Mouse (Mus musculus): ENCODE measurements around the gene Ch25h. TPM values are rescaled to one million over a fixed set of nuclear protein-coding genes. Genes with fewer than 3 reads are reported as not detected.

The Ch25h gene
- not detected for polyA plus RNA-seq (2017; shearing (Covaris generic))

DNA sequence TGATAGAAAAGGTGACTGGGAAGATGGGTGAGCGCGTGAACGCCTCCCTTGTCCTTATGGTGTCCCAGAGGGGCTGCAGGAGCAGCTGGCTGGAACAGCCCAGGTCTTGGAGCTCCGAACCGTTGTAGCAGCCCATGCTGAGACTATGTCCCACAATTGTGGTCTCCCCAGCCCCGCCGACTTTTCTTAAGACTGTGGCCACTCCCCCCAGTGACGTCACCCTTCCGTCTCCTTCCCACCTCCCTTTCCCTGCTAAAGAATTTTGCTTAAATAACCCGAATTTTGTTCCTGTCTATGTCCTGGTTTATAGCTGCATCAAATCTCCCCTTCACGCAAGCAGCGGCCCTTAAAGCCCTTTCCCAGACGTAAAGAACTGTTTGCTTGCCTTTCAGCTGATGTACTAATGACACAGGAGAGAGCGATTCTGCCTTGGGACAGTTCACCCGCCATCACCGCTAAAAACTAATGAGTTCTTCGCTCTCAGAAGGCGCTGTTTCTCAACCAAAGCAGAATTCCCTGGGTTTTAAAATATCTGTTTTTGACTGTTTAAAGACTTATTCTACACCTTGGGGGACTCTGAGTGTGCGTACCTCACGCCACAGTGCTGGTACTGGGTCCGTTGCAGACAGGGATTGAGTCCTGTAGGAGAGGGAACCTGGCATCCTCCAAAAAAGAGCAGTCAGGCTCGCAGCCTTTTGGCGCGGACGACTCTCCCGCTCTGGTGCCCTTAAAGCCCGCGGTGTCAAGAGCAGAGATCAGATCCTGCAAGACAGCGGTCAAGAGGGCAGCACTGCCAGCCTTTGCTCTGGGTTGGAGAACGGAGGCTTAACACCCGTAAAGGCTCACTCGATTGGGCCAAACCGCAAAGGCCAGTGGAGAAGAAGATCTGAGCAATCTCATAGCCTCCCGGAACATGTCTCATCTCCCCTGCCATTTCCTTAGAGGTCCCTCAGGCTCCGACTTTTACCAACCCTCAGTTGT, at the start of gene Ch25h:
Gene Ch25h (minus strand): TSS at position 174 of the 981 bp plus-strand sequence.
- peak; percentile 55 for ATAC-seq

DNA sequence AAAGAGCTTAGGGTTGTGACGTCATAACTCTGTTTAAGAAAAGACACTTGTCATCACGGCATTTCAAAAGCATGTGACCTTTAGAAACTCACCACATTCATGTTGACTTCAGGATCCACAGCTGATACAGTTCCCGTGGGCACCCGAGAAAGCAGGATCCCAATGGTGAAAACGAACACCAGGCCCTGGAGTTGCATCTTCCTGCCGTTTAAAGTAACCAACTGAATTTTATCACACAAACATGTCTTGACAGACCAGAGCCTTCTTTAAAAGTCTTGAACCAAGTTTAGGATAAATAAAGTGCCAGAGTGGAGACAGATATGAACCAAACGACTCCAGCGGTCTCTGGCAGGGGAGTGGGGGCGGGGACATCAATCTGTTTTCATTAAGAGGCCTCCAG, 49.7 kb upstream of the Ch25h start:
- no peak for ATAC-seq

DNA sequence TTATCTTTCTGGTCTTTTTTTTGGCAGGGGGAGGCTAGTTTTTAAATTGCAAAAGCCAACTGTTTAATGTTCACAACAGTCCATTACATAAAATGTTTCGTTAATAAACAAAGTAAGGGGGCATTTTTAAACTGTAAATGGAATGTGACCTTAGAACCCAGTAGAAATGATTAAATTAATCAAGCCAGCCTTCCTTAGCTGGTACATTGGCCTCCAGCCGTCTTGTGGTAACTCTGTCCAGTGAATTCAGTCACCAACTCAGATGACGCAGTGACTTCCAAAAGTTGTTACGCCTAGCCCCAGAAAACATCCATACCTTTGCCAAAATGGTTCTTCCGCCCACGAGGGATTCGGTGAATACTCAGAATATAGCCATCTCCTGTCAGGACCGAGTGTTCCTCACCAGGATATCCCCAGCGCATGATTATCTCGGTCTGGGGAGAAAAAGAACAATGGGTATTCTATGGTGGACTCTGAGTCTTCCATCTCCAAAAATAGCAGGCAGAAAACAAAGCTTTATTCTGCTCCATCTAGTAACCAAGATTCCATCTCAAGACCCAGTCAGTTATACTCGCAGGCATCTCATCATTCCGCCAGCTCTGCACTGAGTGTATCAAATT, 48.3 kb upstream of the Ch25h start:
- no peak for ATAC-seq

DNA sequence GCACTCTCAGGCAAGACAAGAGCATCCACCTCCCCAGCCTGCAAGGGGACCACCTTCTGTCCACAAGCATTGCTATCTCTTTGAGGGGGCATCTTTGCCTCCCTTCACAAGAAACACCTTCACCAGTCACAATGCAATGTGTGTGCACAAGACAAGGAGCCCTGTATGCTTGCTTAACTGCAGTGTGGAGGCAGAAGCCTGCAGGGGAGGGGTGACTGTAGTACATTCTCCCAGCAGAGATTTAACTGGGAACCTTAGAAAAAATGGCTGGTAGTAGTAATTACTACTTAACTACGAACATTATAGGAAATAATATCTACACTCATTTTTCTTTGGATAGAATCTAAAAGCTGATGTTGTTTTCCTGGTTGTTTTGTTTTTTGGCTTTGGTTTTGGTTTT, 47.0 kb upstream of the Ch25h start:
- ATAC-seq, result no peak

DNA sequence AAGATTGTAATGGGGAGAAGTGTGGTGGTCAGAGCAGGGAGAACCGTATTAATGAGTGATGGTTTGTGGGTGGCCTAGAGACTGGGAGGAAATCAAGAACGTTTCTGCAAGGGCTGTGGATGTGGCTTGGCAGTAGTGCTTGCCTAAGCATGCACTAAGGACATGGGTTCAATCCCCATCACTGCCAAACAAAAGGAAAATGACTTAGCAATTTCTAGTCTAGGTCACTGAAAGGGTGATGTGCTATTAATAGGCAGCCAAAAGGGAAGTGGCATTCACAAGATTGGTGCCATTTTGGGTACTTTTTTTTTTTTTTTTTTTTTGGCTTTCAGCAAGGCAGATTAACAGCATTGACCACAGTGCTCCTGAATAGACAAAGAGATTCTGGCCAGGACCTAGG, 46.4 kb upstream of the Ch25h start:
- ATAC-seq, result no peak

DNA sequence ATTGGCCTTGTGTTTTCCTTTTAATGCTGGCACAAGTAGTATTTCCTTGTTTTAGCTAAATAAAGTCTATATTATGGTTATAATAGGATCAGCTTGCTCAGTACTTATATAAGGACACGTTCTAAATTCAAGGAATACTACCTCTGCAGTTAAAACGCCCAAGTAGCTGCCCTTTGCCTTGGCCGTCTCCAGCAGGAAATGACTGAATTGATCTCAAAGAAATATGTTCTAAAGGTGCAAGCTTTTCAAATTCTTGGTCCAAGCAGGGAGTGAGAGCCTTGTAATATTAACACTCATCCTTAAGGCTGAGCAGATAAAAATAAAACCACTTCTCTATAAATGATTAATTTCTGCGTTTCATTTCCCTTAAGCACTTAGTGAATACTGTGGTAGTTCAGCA, 45.1 kb upstream of the Ch25h start:
- ATAC-seq, result no peak

DNA sequence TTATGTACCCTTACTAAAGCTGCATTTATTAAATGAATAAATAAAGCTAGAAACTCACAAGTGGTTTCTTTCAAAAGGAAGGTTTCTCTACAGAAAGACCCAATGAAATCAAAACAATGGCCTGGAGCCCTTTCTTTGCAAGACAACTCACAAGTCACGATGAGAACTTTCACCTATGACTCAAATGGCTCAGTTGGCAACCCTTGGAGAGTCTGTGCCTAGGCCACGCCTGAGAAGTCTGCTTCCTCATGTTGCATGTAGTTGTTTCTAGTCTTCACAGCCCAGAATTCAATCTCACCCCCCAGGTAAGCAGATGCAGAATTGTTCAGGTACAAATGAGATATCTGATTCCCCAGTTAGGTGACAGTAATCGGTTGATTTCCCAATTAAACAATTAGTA, 44.7 kb upstream of the Ch25h start:
- ATAC-seq, result no peak

DNA sequence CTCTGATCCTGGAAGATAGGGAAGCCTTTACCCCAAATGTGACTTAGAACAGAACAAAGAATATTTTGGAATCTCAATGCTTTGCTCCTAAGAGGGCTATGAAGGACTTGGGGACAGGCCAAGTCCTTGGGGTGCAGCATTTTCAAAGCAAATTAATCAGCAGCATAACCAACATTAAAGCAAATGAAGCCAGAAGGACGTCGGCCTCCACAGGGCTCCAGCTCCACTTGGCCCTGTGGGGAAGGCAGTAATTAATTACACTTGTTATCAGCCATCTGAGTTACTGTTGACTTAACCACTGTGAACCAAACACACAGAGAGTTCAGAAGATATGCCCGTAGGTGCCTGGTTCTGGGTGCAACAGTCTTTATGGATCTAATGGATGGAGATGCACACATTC, 43.8 kb upstream of the Ch25h start:
- ATAC-seq, result no peak

DNA sequence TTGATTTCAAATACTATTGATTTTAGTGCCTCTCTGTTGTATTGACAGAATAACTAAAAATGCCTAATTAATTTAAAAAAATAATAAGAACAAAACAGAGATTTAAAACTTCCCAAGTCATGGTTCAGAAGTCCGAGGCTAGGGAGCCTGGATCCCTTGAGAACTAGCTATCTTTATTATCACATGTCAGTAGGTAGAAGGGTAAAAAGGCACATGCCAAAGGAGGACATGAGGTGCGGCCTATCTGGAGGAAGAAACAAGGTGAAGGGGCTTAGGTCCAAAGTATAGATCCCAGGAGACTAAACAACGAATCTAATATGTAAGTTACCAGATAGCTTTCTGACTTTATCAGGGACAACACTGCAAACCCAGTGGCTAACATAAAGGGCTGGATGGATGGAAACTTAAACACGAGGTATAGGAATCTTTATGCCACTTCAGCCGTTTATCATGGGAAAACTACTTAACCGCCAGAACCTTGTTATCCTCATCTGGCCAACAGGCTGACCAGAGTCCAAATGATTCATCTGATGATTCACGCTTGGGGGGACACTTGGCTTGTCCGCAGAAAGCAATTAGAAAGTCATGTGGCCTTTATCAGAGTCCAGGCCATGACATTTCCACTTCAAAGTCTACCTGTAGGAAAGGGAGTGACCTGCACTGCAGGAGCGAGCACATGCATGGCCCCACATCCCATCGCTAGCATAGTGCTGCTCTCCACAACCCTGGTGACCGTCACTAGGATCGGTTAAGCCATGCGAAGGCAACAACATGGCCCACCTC, 43.0 kb upstream of the Ch25h start:
- ATAC-seq, result no peak

DNA sequence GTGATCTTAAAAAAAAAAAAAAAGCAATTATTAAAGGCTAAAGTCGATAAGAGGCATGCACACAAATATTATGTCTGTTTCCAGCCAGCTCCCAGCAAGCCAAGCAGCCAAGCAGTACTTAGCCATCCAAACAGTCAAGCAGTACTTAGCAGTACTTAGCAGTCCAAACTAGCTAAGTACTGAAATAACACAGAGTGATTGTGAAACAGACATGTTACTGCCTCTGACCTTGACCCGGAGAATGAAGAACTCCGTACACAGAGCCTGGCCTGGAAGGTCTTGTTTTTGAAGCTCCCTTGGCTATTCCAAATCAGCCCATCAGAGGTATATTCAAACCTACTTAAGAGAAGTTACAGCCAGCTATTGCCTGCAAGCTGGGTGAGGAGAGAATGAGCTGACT, 42.2 kb upstream of the Ch25h start:
- no peak for ATAC-seq

DNA sequence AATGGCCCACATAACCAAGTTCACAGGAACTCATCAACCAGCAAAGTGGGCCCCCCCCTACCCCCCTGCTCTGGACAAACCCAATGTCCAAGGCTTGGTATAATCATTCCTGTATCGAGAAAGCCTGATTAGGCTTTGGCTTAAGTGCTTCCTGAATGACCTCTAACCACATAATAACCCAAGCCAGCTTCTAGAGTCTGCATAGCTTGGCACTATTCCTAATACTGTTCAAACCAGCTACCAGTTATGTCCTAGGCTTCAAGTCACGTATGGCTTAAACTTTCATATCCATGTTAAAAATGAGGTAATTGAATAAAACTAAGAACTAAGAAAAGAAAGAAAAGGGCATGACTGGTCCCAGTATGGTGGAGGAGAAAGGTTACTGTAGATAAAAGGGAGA, 41.4 kb upstream of the Ch25h start:
- no peak for ATAC-seq

DNA sequence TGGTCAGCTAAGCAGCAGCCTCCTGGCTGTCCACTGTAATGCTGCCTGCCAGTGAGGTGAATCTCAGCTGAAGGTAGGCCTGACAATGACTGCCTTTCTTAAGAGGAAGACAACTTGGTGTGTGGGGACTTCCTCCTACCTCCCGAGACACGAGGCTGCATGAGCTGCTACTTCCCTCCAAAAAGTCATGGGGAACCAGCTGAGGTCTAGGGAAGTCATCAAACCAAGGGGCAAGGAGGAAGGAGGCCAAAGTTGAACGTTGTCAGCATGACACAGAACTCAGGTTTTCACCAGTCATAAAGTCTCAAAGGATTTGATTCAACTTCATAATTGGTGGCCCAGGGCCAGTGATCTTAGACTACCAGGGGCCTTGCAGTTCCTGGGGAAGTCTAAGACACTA, 40.7 kb upstream of the Ch25h start:
- ATAC-seq, result no peak

DNA sequence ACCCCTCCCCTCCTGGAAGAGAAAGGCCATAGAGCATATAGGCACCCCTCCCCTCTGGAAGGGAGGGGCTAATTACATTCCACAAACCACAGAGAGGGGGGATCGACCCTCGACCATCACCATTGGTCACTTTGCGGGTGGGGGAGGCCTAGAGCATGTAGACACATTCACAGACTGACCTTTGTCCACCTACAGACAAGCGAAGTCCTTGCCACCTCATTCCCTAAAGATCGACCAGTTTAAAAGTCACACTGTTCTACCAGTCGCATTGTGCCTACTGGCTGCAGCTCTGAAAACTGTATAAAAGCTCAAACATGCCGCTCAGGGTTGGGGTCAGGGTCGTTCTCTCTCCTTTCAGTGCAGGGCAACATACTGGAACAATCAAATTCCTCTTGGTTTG, 36.6 kb upstream of the Ch25h start:
- no peak for ATAC-seq

DNA sequence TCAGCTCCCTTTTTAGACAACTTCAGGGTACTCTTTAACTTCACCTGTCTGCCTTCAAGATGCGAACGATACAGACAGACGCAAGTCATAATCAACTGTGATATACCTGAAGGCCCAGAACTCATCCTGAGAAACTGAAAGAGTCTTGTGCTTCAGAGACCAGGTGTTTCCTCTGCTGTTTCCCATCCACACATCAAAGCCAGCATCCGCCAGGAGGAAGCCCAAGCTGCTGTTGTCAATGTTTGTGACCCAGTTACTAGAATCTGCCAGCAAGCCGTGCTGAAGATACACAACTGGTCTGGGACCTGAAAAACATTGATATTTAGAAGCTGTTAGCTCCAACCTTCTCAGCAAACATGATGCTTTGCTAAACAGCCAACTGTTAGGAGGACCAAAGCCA, 35.8 kb upstream of the Ch25h start:
- ATAC-seq, result peak; percentile 88

DNA sequence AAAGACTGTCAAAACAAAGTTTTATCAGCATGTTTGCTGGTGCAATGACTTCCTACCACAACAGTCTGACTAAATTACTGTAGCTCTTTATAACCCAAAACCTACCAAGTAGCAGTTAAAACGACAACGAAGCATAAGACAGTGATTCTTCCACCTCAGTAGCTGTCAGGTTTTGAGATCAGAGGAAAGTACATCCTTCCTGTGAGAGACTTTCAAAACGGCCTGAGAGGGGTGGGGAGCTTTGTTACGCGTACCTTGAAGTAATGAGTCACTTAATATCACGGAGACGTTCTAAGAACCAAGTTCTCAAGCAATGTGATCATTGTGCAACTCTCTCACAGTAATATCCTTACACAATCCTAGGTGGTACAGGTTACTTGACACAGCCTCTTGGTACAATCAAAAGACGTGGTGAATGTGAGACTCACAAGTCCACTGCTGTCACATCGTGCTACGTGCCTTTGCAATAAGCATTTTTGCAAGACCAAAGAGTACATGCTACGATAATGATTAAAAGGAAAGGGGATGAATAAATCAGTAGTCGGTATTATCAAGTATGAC, 30.3 kb upstream of the Ch25h start:
- ATAC-seq, result peak; percentile 79

DNA sequence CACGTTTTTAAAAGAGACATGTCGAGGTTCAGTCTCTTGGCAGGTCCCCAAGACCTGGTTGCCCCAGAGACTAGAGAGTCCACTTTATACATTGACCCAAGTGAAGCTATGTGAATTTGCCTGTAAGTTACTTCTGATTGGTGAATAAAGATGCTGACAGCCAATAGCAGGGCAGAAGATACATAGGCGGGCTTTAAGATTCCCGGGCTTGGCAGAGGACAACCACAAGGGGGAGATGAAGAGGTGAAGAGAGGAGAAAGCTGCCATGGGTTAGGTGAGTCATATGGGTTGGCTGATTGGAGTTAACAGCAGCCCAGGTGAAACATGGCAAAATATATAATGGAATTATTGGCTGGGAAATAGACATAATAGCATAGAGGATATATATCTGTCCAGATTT, 25.8 kb upstream of the Ch25h start:
- ATAC-seq, result peak; percentile 88

DNA sequence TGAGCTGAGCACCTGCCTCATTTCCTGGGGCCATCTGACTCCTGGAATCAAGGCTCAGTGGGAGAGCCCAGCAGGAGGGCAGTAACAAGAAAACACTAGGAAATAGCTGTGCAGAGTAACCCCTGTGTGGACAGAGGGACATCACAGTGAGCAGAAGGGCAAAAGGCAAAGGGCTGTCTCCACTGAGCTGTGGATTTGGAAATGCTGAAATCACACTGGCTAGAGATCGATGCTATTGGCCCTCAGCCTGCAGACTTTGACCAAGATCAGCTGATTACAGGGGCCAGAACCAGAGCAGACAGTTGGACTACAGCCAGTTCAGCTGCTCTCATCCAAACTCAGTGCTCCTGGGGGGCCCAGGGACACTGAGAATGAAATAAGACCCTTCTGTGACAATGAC, 21.4 kb upstream of the Ch25h start:
- ATAC-seq, result no peak

DNA sequence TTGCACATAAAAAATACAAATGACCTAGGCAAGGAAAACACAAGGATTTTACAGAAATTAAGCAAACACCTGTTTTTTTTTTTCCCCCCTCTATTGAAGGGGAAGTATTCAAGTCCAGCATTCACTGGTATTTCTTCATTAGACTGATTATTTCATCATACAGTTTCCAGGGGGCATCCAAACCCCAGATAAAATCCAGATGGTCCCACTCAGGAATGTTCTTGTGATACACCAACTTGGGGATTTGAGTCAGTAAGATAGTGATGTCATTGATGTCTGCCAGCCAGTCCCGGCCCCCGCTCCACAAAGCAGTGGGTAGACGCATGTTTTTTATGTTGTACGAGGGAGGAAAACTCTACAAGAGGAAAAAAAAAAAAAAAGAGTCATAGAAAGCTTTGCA, 18.9 kb upstream of the Ch25h start:
- no peak for ATAC-seq

DNA sequence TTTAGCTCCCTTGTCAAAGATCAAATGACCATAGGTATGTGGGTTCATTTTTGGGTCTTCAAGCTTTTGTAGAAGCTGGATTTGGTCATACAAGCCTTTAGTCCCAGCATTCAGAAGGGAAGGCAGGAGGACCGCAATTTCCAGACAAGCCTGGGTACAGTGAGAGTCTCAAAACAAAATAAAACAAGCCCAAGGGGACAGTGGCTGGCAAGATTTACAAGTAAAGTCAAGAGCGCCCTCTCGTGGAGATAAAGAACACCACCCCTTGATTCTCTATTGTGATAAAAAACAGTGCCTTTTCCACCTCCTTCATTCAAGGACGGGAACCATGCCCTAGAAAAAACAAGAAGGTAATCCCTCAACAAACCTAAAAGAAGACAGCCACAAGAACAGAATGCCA, 8.6 kb upstream of the Ch25h start:
- no peak for ATAC-seq

DNA sequence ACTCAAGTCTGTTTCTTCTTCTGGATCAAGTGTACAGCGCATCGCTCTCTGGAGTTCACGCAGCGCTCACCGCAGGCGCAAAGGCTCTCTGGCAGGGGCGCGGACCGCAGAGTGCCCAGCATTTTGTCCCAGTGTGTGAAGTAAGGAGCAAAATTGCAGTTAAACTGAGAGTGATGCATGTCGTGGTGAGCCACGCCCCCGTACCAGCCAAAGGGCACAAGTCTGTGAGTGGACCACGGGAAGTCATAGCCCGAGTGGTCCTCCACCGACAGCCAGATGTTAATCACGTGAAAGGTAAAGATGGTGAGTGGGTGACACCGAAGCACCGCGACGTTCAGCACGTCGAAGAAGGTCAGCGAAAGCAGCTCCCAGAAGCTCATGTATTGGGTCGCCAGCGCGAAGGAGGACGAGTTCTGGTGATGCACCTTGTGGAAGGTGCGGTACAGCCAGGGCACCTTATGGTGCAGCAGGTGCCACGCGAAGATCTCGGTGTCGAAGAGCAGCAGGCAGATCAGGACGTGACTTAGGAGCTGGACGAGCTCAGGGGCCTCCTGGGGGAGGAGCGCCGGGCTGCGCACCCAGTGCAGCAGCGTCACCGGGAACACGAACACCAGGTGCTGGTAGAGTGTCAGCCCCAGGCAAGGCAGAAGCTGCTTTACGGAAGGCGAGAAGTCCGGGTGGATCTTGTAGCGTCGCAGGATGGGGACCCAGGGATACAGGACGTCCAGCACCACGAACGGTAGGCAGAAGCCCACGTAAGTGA, 555 bp downstream of the Ch25h start:
- peak; percentile 47 for ATAC-seq

DNA sequence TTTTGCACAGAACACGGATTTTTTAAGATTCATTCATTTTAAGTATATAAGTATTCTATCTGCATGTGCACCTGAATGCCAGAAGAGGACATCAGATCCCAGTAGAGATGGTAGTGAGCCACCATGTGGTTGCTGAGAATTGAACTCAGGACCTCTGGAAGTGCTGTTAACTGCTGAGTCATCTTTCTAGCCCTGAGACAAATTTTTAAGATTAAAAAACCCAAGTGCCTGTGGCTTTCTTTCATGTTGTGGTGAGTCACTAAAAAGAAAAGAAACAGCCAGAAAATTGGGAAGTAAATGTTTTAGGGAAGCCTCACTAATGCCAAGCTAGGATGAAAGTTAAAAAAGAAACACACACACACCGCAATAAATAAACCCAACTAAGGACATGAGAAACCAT, 3.3 kb downstream of the Ch25h start:
- no peak for ATAC-seq

DNA sequence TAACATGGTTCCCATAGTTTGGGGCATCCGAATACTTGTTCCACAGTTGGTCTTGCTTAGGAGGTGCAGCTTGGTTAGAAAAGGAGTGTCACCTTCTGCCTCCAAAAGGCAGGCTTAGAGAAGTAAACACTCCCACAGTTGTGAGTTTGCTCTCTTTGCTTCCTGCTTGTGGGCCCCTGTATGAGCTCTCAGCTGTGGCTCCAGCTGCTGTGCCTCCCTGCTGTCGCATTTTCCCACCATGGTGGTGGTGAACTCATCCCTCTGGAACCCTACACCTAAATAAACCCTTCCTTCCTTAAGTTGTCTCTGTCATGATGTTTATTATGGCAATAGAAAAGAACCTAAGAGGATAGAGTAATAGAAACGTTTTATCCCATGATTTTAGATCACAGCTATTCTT, 6.2 kb downstream of the Ch25h start:
- ATAC-seq, result no peak

All from activated CD4-positive, CD25-positive, alpha-beta regulatory T cell, adult 4 months (primary cell).